Comparison of ENCODE assay signal across 8 mouse cellular contexts in genomic region chr12:72831711-72832432, GRCm38 (mm10).
A peak's percentile ranks its signal among the peaks of the same experiment; 100 is the strongest.
DNase-seq lines count a peak whose midpoint lies in the region; ATAC-seq and TF ChIP-seq lines count a peak whose summit lies in the region.

No protein-coding gene starts in this region.

- TF ChIP-seq CTCF in gastrocnemius, adult 2 months (IDR thresholded peaks at IDR 0.05), result no peak

- H3K4me3 ChIP-seq in kidney, embryonic 15.5 days (replicated peaks), result peak overlapping the region; percentile 36
- peak overlapping the region; percentile 69 for H3K4me3 ChIP-seq in gastrocnemius, adult 2 months
- H3K4me3 ChIP-seq in kidney, embryonic 16.5 days (ENCODE audit: low read length), result peak overlapping the region; percentile 41
- H3K4me3 ChIP-seq in limb, embryonic 14.5 days (replicated peaks; ENCODE audit: low read length), result peak overlapping the region; percentile 26

- H3K4me2 ChIP-seq in kidney, embryonic 15.5 days, result peak overlapping the region; percentile 66
- peak overlapping the region; percentile 64 for H3K4me2 ChIP-seq in kidney, embryonic 16.5 days (replicated peaks; ENCODE audit: low read depth, low read length)
- peak overlapping the region; percentile 46 for H3K4me2 ChIP-seq in limb, embryonic 14.5 days (replicated peaks; ENCODE audit: low read depth, low read length, severe bottlenecking)

- H3K36me3 ChIP-seq in kidney, embryonic 15.5 days, result no peaks in the 10 kb centered on the region
- H3K36me3 ChIP-seq in kidney, embryonic 16.5 days (ENCODE audit: insufficient read depth, low read length), result no peaks in the 10 kb centered on the region
- no peaks in the 10 kb centered on the region for H3K36me3 ChIP-seq in limb, embryonic 14.5 days (ENCODE audit: control insufficient read depth, insufficient read depth, low read length)

- no peak for TF ChIP-seq POLR2A in limb, embryonic 14.5 days (IDR thresholded peaks at IDR 0.05; ENCODE audit: borderline replicate concordance, extremely low read depth, insufficient read depth, insufficient read length)

- no peak for DNase-seq in kidney, adult 8-10 months
- DNase-seq in cerebellum, postnatal 25 days, result peak; percentile 70
- DNase-seq in gastrocnemius, adult 2 months, result peak; percentile 75
- DNase-seq in limb, embryonic 14.5 days (ENCODE audit: low spot score), result no peak
- peak; percentile 81 for DNase-seq in retina, embryonic 14.5 days (ENCODE audit: low spot score)

- 5% methylated on average over 42 of the region's 42 CpGs for WGBS in kidney, embryonic 15.5 days
- 6% methylated on average over 37 of the region's 42 CpGs for WGBS in kidney, embryonic 16.5 days
- 8% methylated on average over 38 of the region's 42 CpGs for WGBS in limb, embryonic 14.5 days

- ATAC-seq in kidney, embryonic 15.5 days (replicated peaks; ENCODE audit: low FRiP score), result peak; percentile 46; the same call in 1 of the 2 replicates
- peak; percentile 57; the same call in 1 of the 2 replicates for ATAC-seq in kidney, embryonic 16.5 days (ENCODE audit: low FRiP score, low TSS enrichment)
- ATAC-seq in limb, embryonic 14.5 days (ENCODE audit: low FRiP score, low read depth), result peak; percentile 84
- ATAC-seq in CD4-positive, CD25-positive, alpha-beta regulatory T cell, adult 4 months, result no peak

- no peaks in the 10 kb centered on the region for H3K9me3 ChIP-seq in kidney, embryonic 15.5 days (replicated peaks)
- no peaks in the 10 kb centered on the region for H3K9me3 ChIP-seq in kidney, embryonic 16.5 days (ENCODE audit: low read length)
- H3K9me3 ChIP-seq in limb, embryonic 14.5 days (ENCODE audit: control insufficient read depth, low read length), result no peaks in the 10 kb centered on the region

- intact Hi-C loops in gastrocnemius, adult 2 months (cut with DNase I), result loop anchor here (5.0 kb wide), 1 partner anchor 70 kb away; no protein-coding TSS in a partner anchor

- no peak overlapping the region for H3K27ac ChIP-seq in kidney, embryonic 15.5 days
- H3K27ac ChIP-seq in gastrocnemius, adult 2 months, result peak overlapping the region; percentile 63
- H3K27ac ChIP-seq in kidney, embryonic 16.5 days (ENCODE audit: low read length), result no peak overlapping the region
- H3K27ac ChIP-seq in limb, embryonic 14.5 days (replicated peaks; ENCODE audit: low read depth, low read length), result no peak overlapping the region

- H3K27me3 ChIP-seq in kidney, embryonic 15.5 days, result peaks cover 34% of the 10 kb centered on the region
- peaks cover 25% of the 10 kb centered on the region for H3K27me3 ChIP-seq in kidney, embryonic 16.5 days (ENCODE audit: insufficient read depth, low read length)
- peaks cover 18% of the 10 kb centered on the region for H3K27me3 ChIP-seq in limb, embryonic 14.5 days (ENCODE audit: control insufficient read depth, insufficient read depth, low read length)

- no peak overlapping the region for H3K9ac ChIP-seq in kidney, embryonic 15.5 days
- H3K9ac ChIP-seq in kidney, embryonic 16.5 days (replicated peaks; ENCODE audit: low read length), result peak overlapping the region; percentile 55
- H3K9ac ChIP-seq in limb, embryonic 14.5 days (ENCODE audit: low read depth, low read length, severe bottlenecking), result peak overlapping the region; percentile 31

- H3K4me1 ChIP-seq in kidney, embryonic 15.5 days, result peaks cover 8% of the 10 kb centered on the region
- H3K4me1 ChIP-seq in kidney, embryonic 16.5 days (ENCODE audit: insufficient read depth, low read length), result peaks cover 8% of the 10 kb centered on the region
- peaks cover 4% of the 10 kb centered on the region; the same call in 1 of the 2 replicates for H3K4me1 ChIP-seq in limb, embryonic 14.5 days (ENCODE audit: control insufficient read depth, insufficient read depth, low read length)

Comparison
In these comparisons a context has a peak if more than half of its experiments do, and no peak if none do; other contexts are left out.
1. DNase-seq: peak in cerebellum, postnatal 25 days (2 of 2), gastrocnemius, adult 2 months (single experiment) and retina, embryonic 14.5 days (single experiment); none in kidney, adult 8-10 months (0 of 2) and limb, embryonic 14.5 days (single experiment).
2. Peak in every context shown above with its lines, with median percentiles within 50 percentile points of each other: H3K4me2 ChIP-seq and H3K4me3 ChIP-seq.